In genomic region chr7:107661189-107661842, GRCm38 (mm10) we compare ENCODE assay signal across 9 mouse cellular contexts. TPM values are rescaled to one million over a fixed set of nuclear protein-coding genes. Genes with fewer than 3 reads are reported as not detected.
A peak's percentile ranks its signal among the peaks of the same experiment; 100 is the strongest.
DNase-seq lines count a peak whose midpoint lies in the region; ATAC-seq and TF ChIP-seq lines count a peak whose summit lies in the region.
"Had no signal": no experiment of that assay in that cellular context is flagged by ENCODE, and none has a peak within 500 bp of the region (broad histone marks: within the 10 kb centered on the region; RNA-seq: fewer than 3 reads in every experiment).

No protein-coding gene starts in this region.

- peak; percentile 92 for TF ChIP-seq CTCF in forebrain, postnatal 0 days (IDR thresholded peaks at IDR 0.05; ENCODE audit: low read depth)
- peak; percentile 94 for TF ChIP-seq CTCF in lung, embryonic 14.5 days (IDR thresholded peaks at IDR 0.05; ENCODE audit: low read depth)

- H3K36me3 ChIP-seq in forebrain, postnatal 0 days (ENCODE audit: insufficient read depth): no peaks in the 10 kb centered on the region
- no peaks in the 10 kb centered on the region for H3K36me3 ChIP-seq in hindbrain, embryonic 11.5 days (ENCODE audit: control insufficient read depth, insufficient read depth, low read length)
- no peaks in the 10 kb centered on the region for H3K36me3 ChIP-seq in lung, embryonic 14.5 days (ENCODE audit: insufficient read depth)

- DNase-seq in T-cell, adult 2 months (ENCODE audit: low spot score): peak; percentile 31
- DNase-seq in cerebellum, adult 8-10 months: peak; percentile 33
- DNase-seq in forebrain, postnatal 0 days: peak; percentile 83
- DNase-seq in hindbrain, embryonic 11.5 days (ENCODE audit: low spot score): peak; percentile 91
- peak; percentile 44 to 75 for DNase-seq in layer of hippocampus, adult 8-10 months (ENCODE audit: low spot score in 2 of 2)
- peak; percentile 92 for DNase-seq in lung, embryonic 14.5 days
- DNase-seq in retina, adult 2 months (ENCODE audit: low read depth, low spot score): peak; percentile 34
- peak; percentile 83 for DNase-seq in yolk sac, embryonic 10.5 days (ENCODE audit: low spot score)

- no peaks in the 10 kb centered on the region for H3K4me1 ChIP-seq in forebrain, postnatal 0 days (ENCODE audit: insufficient read depth)
- peaks cover 6% of the 10 kb centered on the region; the same call in 1 of the 2 replicates for H3K4me1 ChIP-seq in hindbrain, embryonic 11.5 days (replicated peaks; ENCODE audit: control insufficient read depth, insufficient read depth, low read length)
- H3K4me1 ChIP-seq in lung, embryonic 14.5 days (ENCODE audit: insufficient read depth): peaks cover 20% of the 10 kb centered on the region

- H3K27me3 ChIP-seq in forebrain, postnatal 0 days (ENCODE audit: insufficient read depth, low read length): no peaks in the 10 kb centered on the region
- H3K27me3 ChIP-seq in hindbrain, embryonic 11.5 days (ENCODE audit: control insufficient read depth, insufficient read depth, low read length): no peaks in the 10 kb centered on the region
- H3K27me3 ChIP-seq in lung, embryonic 14.5 days (ENCODE audit: insufficient read depth, low read length): no peaks in the 10 kb centered on the region

- H3K9me3 ChIP-seq in forebrain, postnatal 0 days (ENCODE audit: low read length): no peaks in the 10 kb centered on the region
- no peaks in the 10 kb centered on the region for H3K9me3 ChIP-seq in hindbrain, embryonic 11.5 days (ENCODE audit: control insufficient read depth, low read length)
- no peaks in the 10 kb centered on the region for H3K9me3 ChIP-seq in lung, embryonic 14.5 days (ENCODE audit: low read depth, low read length)

- H3K9ac ChIP-seq in forebrain, postnatal 0 days: no peak overlapping the region
- no peak overlapping the region for H3K9ac ChIP-seq in hindbrain, embryonic 11.5 days (ENCODE audit: low read depth, low read length)
- H3K9ac ChIP-seq in lung, embryonic 14.5 days: no peak overlapping the region

- H3K4me2 ChIP-seq in forebrain, postnatal 0 days (ENCODE audit: low read depth): no peak overlapping the region
- no peak overlapping the region for H3K4me2 ChIP-seq in hindbrain, embryonic 11.5 days (replicated peaks; ENCODE audit: low read depth, low read length)
- H3K4me2 ChIP-seq in lung, embryonic 14.5 days: no peak overlapping the region

- H3K4me3 ChIP-seq in forebrain, postnatal 0 days (ENCODE audit: low read depth, low read length): no peak overlapping the region
- H3K4me3 ChIP-seq in hindbrain, embryonic 11.5 days (ENCODE audit: low read depth, low read length): no peak overlapping the region
- H3K4me3 ChIP-seq in lung, embryonic 14.5 days (ENCODE audit: low read depth, low read length): no peak overlapping the region

- 21% methylated on average over 8 of the region's 8 CpGs for WGBS in forebrain, postnatal 0 days
- WGBS in hindbrain, embryonic 11.5 days: 14% methylated on average over 8 of the region's 8 CpGs
- 14% methylated on average over 8 of the region's 8 CpGs for whole genome bisulfite sequencing in lung, embryonic 14.5 days

- no peak overlapping the region for H3K27ac ChIP-seq in forebrain, postnatal 0 days (ENCODE audit: low read depth, low read length)
- no peak overlapping the region for H3K27ac ChIP-seq in hindbrain, embryonic 11.5 days (ENCODE audit: low read depth, low read length)
- H3K27ac ChIP-seq in lung, embryonic 14.5 days (ENCODE audit: low read depth): peak overlapping the region; percentile 74
- H3K27ac ChIP-seq: macrophage had no signal

- ATAC-seq in forebrain, postnatal 0 days: peak; percentile 79
- peak; percentile 77 for ATAC-seq in hindbrain, embryonic 11.5 days (ENCODE audit: low FRiP score)
- ATAC-seq in lung, embryonic 14.5 days (ENCODE audit: insufficient read depth): peak; percentile 64

RNA-seq across cellular contexts. Expression of gene 5330417H12Rik, which starts 36.4 kb away (rescaled TPM):
- not detected in 2 replicates for total RNA-seq in forebrain, postnatal 0 days (2014; rRNA removed)
- polyA plus RNA-seq in forebrain, postnatal 0 days (2015; fragmentation: Nextera tagmentation; extraction: Ambion mirVana): not detected in 2 replicates
- not detected in 2 replicates for polyA plus RNA-seq in hindbrain, embryonic 11.5 days (2014; fragmentation: Nextera tagmentation; extraction: Ambion mirVana)
- not detected for total RNA-seq in layer of hippocampus, adult 8-10 months (2022)
- not detected in 2 replicates for polyA plus RNA-seq in lung, embryonic 14.5 days (2014; fragmentation: Nextera tagmentation; extraction: Ambion mirVana)
- polyA plus RNA-seq: macrophage had no signal

Comparison
In these comparisons a context has a peak if more than half of its experiments do, and no peak if none do; other contexts are left out.
1. DNase-seq: peak in every context shown above with its lines; median percentile 92 in lung, embryonic 14.5 days; 91 in hindbrain, embryonic 11.5 days; 83 in forebrain, postnatal 0 days; 83 in yolk sac, embryonic 10.5 days; 60 in layer of hippocampus, adult 8-10 months; 34 in retina, adult 2 months; 33 in cerebellum, adult 8-10 months; 31 in T-cell, adult 2 months.